Mouse (Mus musculus) mouse embryonic stem cell (cell line): ENCODE results near the gene Gna15.

ENCODE experiments used
- in situ Hi-C, 2 experiments: fragments of 300-500 bp; cut with MboI; formaldehyde crosslinking; loops; 1 replicate in 1 of 2; 3 replicates in 1 of 2; pipeline ENCODE4 v1.14.3; 2019 to 2020; ENCODE audit warnings: low sequenced_read_pairs in 2 of 2, low pct_unique_long_range_greater_than_20kb in 1 of 2, mixed read lengths in 1 of 2; ENCODE audit not compliant: unreplicated experiment in 1 of 2

The Gna15 gene

DNA sequence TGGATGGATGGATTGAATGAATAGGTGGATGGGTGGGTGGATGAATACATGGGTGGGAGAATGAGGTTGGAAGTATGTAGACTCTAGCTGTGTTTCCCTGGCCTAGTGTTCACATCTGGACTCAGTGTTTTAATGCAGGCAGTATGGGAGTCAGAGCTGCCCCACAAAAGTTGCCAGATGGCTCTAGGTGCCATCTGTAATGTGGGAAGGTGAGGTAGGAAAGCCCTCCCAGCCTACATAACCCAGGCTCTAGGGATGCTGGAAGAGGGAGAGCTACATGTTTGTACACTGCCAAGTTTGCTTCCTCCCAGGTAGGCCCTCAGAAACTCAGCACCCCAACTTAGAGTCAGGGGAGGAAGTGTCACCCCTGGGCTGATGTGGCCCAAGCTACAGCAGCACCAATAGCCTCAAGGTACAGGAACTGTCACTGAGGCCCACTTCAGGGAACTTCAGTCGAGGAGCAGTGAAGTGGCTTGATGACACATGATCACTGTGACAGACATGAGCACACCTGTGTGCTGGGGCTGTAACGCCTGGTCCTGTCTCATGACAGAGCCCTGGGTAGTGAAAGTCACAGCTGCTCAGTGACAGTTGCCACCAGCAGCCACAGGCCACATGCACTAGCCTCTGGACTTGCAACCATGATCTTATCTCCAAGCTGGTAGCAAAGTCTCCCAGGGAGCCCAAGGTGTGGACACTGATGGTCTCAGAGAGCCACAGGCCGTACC lies 14.5 kb upstream of the Gna15 start:
- in situ Hi-C loops = loop anchor here in 1 of 2 experiments (10.0 kb wide), 1 partner anchor 334 kb away; the partner anchor contains the start of gene Nmrk2

DNA sequence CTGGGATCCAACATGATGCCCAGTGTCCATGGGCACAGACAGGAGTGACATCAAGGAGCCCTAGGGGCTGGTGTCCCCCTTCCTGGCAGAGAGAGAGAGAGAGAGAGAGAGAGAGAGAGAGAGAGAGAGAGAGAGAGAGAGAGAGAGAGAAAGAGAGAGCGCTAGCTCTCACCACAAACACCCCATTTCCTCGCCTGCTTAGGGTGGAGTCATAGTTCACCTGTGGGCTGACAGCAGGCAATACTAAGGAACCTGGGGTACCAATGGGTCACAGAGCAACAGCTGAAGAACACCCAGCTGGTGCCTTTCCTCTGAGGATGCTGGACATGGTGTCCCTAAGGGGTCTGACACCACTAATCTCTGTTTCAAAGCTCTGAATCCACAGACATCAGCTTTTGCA lies 13.4 kb upstream of the Gna15 start:
- in situ Hi-C loops = loop anchor here in 1 of 2 experiments (10.0 kb wide), 1 partner anchor 333 kb away; the partner anchor contains the start of gene Nmrk2

DNA sequence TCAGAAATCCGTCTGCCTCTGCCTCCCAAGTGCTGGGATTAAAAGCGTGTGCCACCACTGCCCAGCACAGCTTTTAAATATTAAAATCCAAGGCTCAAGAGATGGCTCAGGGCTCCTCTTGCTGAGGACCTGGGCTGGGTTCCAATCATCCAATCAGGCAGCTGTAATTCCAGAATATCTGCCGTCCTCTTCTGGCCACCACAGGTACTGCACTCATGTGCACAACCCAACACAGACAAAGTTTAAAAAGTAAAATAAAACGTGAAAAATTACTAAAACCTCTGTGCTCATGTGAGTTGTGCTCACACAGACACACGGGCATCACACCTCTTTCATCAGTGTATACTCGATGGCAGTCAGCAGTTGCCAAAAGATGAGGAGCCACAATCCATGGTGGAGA lies 12.7 kb upstream of the Gna15 start:
- in situ Hi-C loops = loop anchor here in 1 of 2 experiments (10.0 kb wide), 1 partner anchor 332 kb away; the partner anchor contains the start of gene Nmrk2

DNA sequence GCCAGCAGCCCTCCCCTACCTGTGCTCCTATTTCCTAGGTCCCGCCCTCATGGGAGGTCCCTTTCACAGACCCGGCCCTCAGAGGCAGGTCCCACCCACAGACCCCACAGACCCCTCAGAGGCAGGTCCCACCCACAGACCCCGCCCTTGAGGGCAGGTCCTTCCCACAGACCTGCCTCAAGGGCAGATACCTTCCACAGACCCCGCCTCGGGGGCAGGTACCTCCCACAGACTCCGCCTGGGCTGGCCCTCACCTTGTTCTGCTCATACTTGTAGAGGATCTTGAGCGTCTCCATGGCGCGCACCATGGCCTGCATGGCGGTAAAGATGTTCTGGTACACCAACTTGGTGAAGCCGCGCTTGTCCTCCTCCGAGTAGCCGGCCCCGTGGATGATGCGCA lies 10.8 kb upstream of the Gna15 start:
- in situ Hi-C loops = loop anchor here in 1 of 2 experiments (10.0 kb wide), 1 partner anchor 330 kb away; the partner anchor contains the start of gene Nmrk2

DNA sequence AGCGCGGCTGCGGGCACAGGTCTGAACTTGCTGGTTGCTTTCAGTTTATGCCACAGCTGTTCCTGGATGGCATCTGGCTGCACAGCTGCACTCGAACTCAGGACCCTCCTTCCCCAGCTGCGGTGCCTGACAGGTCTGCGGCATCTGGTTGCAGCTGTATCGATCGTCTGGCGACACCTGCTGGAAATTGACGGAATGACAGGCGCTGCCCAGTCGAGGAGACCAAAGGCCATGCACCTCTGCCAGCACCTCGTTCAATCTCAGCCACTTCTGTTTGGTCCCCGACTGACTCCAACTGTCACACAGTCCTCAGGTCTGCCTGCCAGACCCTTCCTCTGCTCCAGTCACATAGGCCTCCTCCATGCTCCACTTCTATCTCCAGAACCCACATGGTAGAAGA lies 2.8 kb upstream of the Gna15 start:
- in situ Hi-C loops = loop anchor here in 1 of 2 experiments (5.0 kb wide), 1 partner anchor 129 kb away; no protein-coding TSS in a partner anchor

DNA sequence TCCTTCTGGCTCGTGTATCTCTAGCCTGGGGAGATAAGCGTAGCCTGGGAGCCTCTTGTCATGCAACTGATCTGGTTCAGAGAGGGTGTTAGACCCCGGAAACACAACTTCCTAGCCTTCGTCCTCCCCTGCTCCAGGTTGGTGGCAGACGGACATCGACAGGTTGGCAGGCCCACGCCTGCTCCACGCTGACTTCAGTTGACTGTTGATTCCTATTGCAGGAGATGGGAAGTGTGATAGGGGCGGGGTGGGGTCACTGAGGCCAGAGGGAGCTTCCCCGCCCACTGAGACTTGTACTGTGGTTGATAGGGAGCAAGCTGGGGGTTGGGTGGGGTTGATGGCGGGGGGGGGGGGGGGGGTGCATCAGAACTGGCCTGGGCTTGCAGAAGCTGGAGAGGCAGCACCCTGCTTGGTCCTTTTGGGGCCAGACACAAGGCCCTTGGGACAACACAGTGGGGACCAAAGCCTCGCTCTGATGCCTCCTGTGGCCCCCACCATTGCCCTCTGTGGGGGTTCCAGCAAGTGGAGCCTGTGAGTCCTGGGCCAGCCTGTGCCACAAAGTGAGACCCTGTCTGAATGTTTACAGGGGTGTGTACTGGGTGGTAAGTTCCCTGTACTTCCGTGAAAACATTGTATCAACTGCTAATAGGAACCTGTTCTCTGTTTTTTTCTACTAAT lies 1.1 kb upstream of the Gna15 start:
- in situ Hi-C loops = loop anchor here in 1 of 2 experiments (5.0 kb wide), 1 partner anchor 128 kb away; no protein-coding TSS in a partner anchor

DNA sequence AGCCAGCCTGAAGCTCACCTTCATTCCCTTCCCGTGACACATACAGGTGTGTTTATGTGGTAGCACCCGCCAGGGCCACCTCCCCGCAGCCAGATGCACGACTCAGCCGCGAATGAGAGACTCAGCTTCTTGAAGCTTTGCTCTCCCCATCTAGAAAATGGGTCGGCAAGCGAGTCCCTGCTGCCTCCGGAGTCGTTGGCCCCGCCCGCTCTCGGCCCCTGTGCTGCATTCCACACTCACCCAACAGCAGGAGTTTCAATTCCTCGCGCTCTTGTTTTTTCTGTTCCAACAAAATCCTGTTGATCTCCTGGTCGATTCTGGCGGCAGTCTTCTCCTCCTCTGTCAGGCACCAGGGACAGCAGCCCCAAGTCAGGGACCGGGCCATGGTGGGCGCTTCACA lies 455 bp downstream of the Gna15 start:
- in situ Hi-C loops = no loop called here

DNA sequence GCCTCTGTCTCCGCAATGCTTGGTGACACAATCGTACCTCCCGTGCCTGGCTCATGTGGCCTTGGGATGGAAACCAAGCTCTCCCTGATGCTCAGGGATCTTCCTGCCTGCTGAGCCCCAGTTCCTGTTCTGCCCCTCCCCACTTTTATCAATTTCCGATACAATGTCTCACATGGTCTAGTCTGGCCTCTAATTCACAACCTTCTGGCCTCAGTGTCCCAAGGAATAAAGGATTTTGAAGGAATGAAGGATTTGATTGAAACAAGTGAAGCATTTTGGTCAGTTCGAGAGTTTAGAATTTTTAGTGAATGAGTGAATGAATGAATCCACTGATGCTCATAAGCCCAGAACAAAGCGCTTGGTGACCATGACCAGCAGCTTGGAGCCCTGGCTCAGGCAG lies 883 bp downstream of the Gna15 start:
- in situ Hi-C loops = no loop called here

DNA sequence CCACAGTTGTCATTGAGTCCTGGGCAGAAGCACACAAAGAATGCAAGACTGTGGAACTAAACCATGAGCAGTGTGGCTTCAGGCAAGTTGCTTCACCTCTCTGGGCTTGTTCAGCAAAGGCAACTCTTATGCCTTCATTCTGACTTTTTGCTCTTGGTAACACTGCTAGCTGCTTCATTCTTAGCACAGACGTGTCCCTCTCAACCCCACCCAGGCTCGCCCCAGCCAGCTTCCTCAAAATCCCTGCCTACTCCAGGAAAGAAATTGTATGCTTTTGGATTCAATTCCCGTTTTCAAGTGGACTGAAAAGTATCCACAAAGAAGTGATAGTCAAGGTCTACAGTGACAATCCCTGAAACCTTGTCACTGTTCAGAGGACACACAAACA lies 4.1 kb downstream of the Gna15 start:
- in situ Hi-C loops = no loop called here

DNA sequence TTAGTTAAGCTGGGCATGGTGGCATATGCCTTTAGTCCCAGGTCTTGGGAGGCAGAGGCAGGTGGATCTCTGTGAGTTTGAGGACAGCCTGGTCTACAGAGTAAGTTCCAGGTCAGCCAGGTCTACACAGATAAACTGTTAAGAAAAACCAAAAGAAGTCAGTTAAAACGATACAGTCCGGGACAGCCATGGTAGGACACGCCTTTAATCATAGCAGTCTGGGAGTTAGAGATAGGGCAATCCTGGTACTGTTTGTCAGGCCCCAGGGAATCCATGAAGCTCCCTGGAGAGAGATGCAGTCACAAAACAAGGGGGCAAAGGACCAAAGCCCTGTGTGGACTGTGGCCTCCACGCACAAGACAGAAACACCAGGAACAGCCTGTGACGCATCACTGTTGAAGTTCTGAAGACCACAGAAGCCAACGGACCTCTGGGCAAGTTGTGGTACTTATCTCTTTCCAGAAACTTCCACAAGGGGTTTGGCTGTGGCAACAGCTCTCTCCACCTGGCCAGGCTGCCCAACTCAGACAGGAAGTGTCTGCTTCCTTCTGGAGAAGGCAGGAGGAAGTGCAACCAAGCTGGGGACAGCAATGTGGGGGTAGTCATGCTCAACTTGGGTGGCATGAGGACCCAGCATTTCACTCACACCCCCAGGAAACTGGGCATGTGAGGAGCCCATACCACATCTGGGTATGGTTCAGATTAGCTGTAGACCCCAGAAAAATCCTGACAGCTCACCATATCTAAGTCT lies 4.6 kb downstream of the Gna15 start:
- in situ Hi-C loops = no loop called here

DNA sequence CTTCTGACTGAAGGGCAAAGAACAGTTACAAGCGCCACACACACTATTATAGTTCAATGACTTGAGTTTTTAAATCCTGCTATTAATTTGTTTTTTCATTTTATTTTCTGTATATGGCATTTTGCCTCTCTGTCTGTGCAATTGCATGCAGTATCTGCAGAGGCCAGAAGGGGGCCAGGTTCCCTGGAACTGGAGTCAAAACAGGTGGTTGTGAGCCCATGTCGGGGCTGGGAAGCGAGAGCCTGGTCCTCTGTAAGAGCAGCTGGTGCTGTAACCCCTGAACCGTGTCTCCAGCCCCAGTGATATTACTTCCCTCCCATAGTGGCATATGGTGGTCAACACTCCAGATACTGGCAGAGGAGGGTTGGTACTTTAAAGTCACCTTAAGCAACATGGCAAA lies 5.5 kb downstream of the Gna15 start:
- in situ Hi-C loops = no loop called here

DNA sequence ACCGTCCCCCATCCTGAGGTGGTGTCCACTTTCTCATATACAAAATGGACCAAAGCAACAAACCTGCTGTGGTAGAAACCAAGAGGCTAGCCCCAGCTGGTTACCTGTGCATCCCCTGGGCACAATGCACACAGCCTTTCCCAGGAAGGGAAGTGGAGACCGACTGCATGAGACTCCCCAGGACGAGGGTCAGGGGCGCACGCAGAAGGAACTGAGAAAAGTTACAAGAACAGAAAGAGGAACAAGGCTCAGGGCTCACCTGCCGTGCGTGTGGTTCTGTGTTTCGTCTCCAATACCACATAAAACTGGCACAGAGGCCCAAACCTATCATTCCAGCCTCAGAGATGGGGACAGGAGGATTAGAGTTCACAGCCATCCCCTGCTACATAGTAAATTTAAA lies 6.8 kb downstream of the Gna15 start:
- in situ Hi-C loops = no loop called here

DNA sequence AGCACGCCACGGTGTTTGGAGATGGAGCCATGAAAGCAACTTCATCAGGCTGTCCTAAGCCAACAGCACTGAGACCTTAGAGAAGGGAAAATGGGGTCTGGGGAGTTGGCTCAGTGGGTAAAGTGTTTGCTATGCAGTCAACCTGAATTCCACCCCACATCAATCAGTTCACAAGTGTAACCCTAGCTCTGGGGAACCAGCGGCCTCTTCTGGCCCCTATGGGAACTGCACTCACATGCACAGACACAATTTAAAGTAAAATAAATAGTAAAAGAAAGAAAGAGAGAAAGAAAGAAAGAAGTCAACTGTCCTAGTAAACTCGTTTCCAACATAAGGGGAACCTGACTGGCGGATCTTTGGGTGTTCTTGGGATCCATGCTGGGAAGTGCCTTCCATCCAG lies 10.2 kb downstream of the Gna15 start:
- in situ Hi-C loops = no loop called here

DNA sequence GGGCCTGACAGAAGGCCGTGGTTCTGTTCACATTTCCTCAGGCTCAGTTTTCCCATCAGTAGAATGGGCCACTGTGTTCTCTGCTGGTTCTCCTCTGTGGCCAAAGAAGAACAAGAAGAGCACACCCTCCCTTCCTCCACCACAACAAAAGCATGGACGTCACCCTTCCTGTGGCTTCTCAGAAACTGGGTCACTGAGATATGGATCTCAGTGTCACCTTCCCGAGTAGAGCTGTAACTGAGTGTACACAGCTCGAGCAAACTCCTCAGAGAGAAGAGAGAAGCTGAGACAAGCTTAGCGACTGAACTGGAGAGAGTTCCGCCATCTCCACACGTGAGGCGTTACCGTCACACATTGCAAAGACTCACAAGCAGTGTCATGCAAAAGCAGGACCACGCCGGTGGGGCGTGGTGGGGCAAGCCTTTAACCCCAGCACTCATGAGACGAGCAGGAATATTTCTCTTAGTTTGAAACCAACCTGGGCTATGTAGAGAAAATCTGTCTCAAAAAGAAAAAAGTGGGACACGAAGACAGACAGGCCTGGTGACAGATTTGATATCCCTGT lies 13.7 kb downstream of the Gna15 start:
- in situ Hi-C loops = no loop called here

DNA sequence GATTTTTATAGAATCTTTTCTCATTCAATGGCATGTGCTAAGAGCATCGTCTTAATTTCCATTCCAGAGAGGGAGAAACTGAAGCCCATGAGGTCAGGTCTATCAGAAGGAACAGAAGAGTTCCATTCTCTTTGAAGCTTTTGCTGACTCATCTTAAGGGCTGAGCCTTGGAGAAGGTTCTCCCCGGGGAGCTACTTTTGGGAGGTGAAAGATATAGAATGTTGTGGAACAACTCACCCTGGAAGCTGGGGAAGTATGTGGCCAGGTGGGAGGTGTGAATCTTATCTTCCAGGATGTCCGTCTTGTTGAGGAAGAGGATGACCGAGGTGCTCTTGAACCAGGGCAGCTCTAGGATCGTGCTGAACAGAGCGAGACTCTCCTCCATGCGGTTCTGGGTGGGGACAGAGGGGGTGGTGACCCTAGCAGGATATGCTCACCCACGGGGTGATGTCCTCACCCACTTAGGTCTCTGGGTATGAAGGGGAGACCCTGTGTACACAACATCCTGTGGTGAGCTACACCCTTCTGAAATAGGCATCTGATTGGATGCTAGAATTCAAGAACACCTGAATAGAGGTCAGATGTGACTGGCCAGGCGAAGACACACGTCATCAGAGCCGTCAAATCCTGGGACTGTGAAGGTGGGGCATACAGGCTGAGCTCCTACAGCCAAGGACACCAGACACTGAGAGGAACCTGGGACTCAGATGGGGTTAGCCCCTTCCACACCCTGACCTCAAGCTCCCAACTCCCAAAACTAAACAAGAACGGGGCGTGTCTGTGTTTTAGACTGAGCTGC lies 16.1 kb downstream of the Gna15 start:
- in situ Hi-C loops = loop anchor here in 1 of 2 experiments (10.0 kb wide), 1 partner anchor 47 kb away; the partner anchor contains the start of gene Aes

DNA sequence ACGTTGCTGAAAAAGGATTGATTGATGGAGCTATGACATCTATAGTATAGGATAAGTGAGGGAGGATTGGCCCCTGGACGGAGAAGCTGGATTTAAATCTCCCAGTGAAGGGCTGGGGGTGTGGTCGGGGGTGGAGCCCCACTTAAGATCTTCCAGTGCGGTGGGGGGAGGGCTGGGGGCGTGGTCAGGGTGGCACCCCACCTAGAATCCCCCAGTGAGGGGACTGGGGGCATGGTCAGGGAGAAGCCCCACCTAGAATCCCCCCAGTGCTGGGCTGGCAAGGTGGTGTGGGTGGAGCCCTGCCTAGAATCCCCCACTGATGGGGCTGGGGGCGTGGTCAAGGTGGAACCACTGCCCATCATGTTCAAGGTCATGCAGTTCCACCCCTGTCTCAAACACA lies 16.9 kb downstream of the Gna15 start:
- in situ Hi-C loops = loop anchor here in 1 of 2 experiments (10.0 kb wide), 1 partner anchor 48 kb away; the partner anchor contains the start of gene Aes

DNA sequence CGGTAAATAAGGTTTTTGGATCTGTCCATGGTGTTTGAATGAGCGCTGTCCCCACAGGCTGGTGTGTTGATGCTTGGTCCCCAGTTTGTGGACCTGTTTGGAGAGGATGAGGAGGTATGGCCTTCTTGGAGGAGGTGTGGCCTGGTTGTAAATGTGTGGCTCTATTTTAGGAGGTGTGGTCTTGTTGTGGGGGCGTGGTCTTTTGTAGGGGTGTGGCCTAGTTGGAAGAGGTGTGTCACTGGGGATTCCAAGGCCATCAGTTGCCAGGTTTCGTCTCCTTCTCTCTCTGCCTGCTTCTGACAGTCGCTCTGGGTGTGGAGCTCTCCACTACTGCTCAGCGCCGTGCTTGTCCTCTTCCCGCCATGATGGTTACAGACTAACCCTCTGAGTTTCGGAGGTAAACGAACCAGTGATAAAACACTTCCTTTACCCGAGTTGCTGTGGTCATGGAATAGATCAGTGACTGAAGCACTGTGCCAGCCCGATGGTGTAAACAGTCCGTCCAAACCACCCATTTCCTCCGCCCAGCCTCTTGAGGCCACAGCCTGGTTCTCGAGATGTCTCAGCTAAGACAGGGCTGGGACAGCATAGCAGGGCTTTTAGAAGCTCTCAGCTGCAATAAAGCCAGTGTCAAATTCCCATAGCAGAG lies 18.9 kb downstream of the Gna15 start:
- in situ Hi-C loops = loop anchor here in 1 of 2 experiments (10.0 kb wide), 1 partner anchor 50 kb away; the partner anchor contains the start of gene Aes
